Mouse (Mus musculus) testis, adult 2 months (tissue): ENCODE data around the gene Slc1a4.

Experiments
- CTCF ChIP-seq: fragments of 200-500 bp; IDR thresholded peaks from 2 replicates; pipeline ENCODE4 v1.5.1; 2012; ENCODE audit warnings: low read depth, mild to moderate bottlenecking, inconsistent platforms, low read length, moderate library complexity; ENCODE audit not compliant: control insufficient read depth, insufficient read depth, insufficient replicate concordance
- POLR2A ChIP-seq: fragments of 200-500 bp; IDR thresholded peaks from 2 replicates; pipeline ENCODE4 v1.6.1; 2012; ENCODE audit warnings: low read depth, mild to moderate bottlenecking, inconsistent platforms, low read length, moderate library complexity; ENCODE audit not compliant: control insufficient read depth

DNA sequence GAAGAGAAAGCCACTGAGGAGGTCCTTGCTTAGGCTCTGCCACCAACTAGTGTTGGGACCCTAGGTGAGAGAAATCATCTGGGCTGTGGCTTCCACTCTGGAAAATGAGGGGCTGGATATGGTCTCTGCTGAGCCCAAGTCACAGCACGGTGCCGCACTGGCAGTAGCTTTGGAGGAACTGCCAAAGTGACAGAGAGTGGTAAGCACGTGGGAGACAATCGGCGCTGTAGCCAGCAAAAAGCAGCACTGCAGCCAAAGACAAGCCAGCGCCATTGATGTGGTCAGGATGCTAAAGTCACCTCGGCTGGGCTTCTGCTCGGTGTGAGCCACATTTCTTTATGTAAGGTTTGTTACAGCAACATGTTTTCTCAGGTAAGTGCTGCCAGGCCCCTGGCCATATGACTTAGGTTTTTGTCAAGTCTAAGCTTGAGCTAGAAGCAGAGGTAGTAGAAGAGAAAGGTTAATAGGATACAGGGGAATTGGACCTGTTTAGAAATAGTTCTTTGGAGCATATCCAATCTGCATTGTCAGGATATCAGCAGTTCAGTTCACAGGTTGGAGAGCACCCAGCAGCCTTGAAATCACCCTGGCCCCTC, 40.2 kb upstream of the Slc1a4 start:
- no peak for TF ChIP-seq CTCF
- TF ChIP-seq POLR2A = no peak
